Mouse (Mus musculus) kidney, adult 2 months (tissue): ENCODE measurements around the gene Ccdc191. TPM values are rescaled to one million over a fixed set of nuclear protein-coding genes. Genes with fewer than 3 reads are reported as not detected.
A peak's percentile ranks its signal among the peaks of the same experiment; 100 is the strongest.

Source experiments
- DNase-seq: peaks from one replicate; pipeline ENCODE4 v3.0.0; 2021
- H3K27ac ChIP-seq: fragments of 200-500 bp; 2 replicates; pipeline ENCODE4 v1.5.1; 2012; ENCODE audit warnings: low read depth, low read length, control low read depth, inconsistent platforms; ENCODE audit not compliant: insufficient read depth
- H3K27me3 ChIP-seq: fragments of 200-500 bp; replicated peaks from 2 replicates; pipeline ENCODE4 v1.6.1; 2012; ENCODE audit warnings: mild to moderate bottlenecking, moderate library complexity, low read length, inconsistent platforms; ENCODE audit not compliant: control insufficient read depth, insufficient read depth
- H3K36me3 ChIP-seq: fragments of 200-500 bp; 2 replicates; pipeline ENCODE4 v1.6.1; 2012; ENCODE audit warnings: mild to moderate bottlenecking, moderate library complexity, low read length, inconsistent platforms; ENCODE audit not compliant: control insufficient read depth, insufficient read depth
- H3K4me1 ChIP-seq: fragments of 200-500 bp; 2 replicates; pipeline ENCODE4 v1.6.1; 2011; ENCODE audit warnings: low read length; ENCODE audit not compliant: control insufficient read depth, insufficient read depth
- H3K4me3 ChIP-seq: fragments of 200-500 bp; 2 replicates; pipeline ENCODE4 v1.5.1; 2011; ENCODE audit warnings: mild to moderate bottlenecking, low read depth, low read length, control low read depth; ENCODE audit not compliant: insufficient read depth
- CTCF ChIP-seq: fragments of 200-500 bp; conservative IDR thresholded peaks from 2 replicates; pipeline ENCODE4 v1.5.1; 2011; ENCODE audit warnings: low read depth, mild to moderate bottlenecking, control low read depth, low read length, moderate library complexity, mixed read lengths; ENCODE audit not compliant: insufficient read depth, insufficient read length
- POLR2A ChIP-seq: fragments of 200-500 bp; IDR thresholded peaks from one replicate; pipeline ENCODE4 v1.6.1; 2011; ENCODE audit warnings: low read depth, low read length, control low read depth
- WGBS: fragments of 180-500 bp; shearing (Covaris S2); methylation state at CpG from one replicate; pipeline ENCODE4 v1.1.7; 2018; 5-methylcytosine and 5-hydroxymethylcytosine counted together
- polyA plus RNA-seq: library from polyadenylated mRNA; depleted of rRNA; stranded (reverse); fragments of >200 nt; gene quantifications from 2 replicates; pipeline ENCODE4 v1.2.3, GENCODE M21; 2012

Ccdc191 gene
- polyA plus RNA-seq, 1 experiment = 2.8 TPM

- 0 out of 2 replicates have a peak within 1 kb of the TSS, but pooled peaks have one; percentile 27 for H3K27ac ChIP-seq
- no peaks in the 10 kb centered on the region for H3K27me3 ChIP-seq
- H3K4me1 ChIP-seq = no peaks in the 10 kb centered on the region
- peak within 1 kb of the TSS; percentile 64 for H3K4me3 ChIP-seq
- no peaks in the 10 kb centered on the region for H3K36me3 ChIP-seq
- WGBS = 1% methylated on average over 102 of the region's 103 CpGs
- DNase-seq = peak; percentile 58
- no peak for TF ChIP-seq POLR2A
- no peak for TF ChIP-seq CTCF
Observed at GRCm38 (mm10) chr16:43979328-43980109, 89.9 kb downstream of the Ccdc191 start, which contains the start of gene Zdhhc23. TSS of gene Zdhhc23 (minus strand) at chr16:43979791.

- TF ChIP-seq CTCF (no peak), POLR2A (no peak)
- H3K4me3 ChIP-seq = peak overlapping the region; percentile 64
- H3K4me1 ChIP-seq = no peaks in the 10 kb centered on the region
- no peaks in the 10 kb centered on the region for H3K27me3 ChIP-seq
- no peak overlapping the region for H3K27ac ChIP-seq
- WGBS = 42% methylated on average over 9 of the region's 9 CpGs
- no peak for DNase-seq
- H3K36me3 ChIP-seq = no peaks in the 10 kb centered on the region
Observed at GRCm38 (mm10) chr16:43980110-43980609, 90.6 kb downstream of the Ccdc191 start.

GRCm38 (mm10) chr16:43986299-43986698 lies 96.7 kb downstream of the Ccdc191 start:
- TF ChIP-seq CTCF (no peak), POLR2A (no peak)
- WGBS = 90% methylated on average over 4 of the region's 4 CpGs
- no peak for DNase-seq
- Histone ChIP-seq H3K36me3 (no peaks in the 10 kb centered on the region), H3K27ac (no peak overlapping the region), H3K4me1 (no peaks in the 10 kb centered on the region), H3K27me3 (no peaks in the 10 kb centered on the region), H3K4me3 (no peak overlapping the region)

- Histone ChIP-seq H3K27ac (no peak overlapping the region), H3K36me3 (no peaks in the 10 kb centered on the region), H3K27me3 (no peaks in the 10 kb centered on the region), H3K4me3 (no peak overlapping the region), H3K4me1 (no peaks in the 10 kb centered on the region)
- TF ChIP-seq POLR2A (no peak), CTCF (no peak)
- 83% methylated on average over 3 of the region's 3 CpGs for WGBS
- no peak for DNase-seq
Observed at GRCm38 (mm10) chr16:43994623-43995022, 105.0 kb downstream of the Ccdc191 start.

DNA sequence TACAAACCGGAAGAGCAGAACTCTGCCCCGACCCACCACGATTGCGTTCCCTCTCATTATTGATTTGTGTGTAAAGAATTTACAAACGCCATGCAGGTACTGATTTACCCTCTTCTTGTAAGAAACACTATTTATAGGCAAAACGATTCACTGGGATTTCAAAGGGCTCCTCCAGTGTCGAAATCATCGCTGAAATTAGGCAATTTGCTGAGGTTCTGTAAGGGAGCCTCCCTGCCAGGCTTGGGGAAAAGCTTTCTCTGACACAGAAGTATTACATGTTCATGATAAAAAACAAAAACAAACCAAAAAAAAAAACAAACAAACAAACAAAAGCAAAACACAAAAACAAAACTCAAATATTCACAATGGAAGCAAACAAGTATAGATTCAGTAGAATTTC lies 109.5 kb downstream of the Ccdc191 start:
- no peak for DNase-seq
- WGBS = 87% methylated on average over 8 of the region's 8 CpGs
- no peaks in the 10 kb centered on the region for H3K27me3 ChIP-seq
- H3K27ac ChIP-seq = no peak overlapping the region
- no peaks in the 10 kb centered on the region for H3K4me1 ChIP-seq
- TF ChIP-seq POLR2A = no peak
- no peak for TF ChIP-seq CTCF
- no peak overlapping the region for H3K4me3 ChIP-seq
- no peaks in the 10 kb centered on the region for H3K36me3 ChIP-seq

- no peak for DNase-seq
- H3K4me1 ChIP-seq = no peaks in the 10 kb centered on the region
- no peak overlapping the region for H3K4me3 ChIP-seq
- TF ChIP-seq CTCF (no peak), POLR2A (no peak)
- H3K27me3 ChIP-seq = no peaks in the 10 kb centered on the region
- H3K36me3 ChIP-seq = no peaks in the 10 kb centered on the region
- H3K27ac ChIP-seq = no peak overlapping the region
- WGBS = 85% methylated on average over 5 of the region's 5 CpGs
Observed at GRCm38 (mm10) chr16:43999541-43999940, 109.9 kb downstream of the Ccdc191 start.

DNA sequence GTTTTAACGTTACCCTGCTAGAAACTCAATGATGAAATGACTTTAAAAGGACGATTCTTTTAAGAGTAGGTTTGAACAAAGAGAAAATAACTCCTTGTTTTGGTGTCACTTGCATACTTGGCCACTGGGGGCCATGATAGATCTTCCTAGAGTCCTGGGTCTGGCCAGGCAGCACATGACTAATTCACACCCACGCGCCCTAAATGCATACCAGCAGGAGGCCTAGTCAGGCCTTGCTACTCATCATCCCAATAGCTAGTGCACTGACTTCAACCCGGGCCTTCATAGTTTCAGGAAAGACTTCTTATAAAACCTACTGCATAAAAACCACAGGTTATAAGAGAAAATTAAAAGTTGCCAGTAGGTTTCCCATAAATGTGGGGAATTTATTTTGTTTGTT lies 112.5 kb downstream of the Ccdc191 start:
- Histone ChIP-seq H3K36me3 (no peaks in the 10 kb centered on the region), H3K27ac (no peak overlapping the region), H3K27me3 (no peaks in the 10 kb centered on the region), H3K4me3 (no peak overlapping the region), H3K4me1 (no peaks in the 10 kb centered on the region)
- TF ChIP-seq POLR2A (no peak), CTCF (peak; percentile 44)
- WGBS = 67% methylated on average over 5 of the region's 5 CpGs
- DNase-seq = no peak
